Mouse (Mus musculus) lung, postnatal 14 days (tissue): ENCODE measurements around the gene Otog.

Experiments
- DNase-seq: peaks from one replicate; pipeline ENCODE4 v3.0.0; 2021

The Otog gene

GRCm38 (mm10) chr7:46240696-46241095 is at the start of gene Otog:
Gene Otog (plus strand): TSS chr7:46240987.
- DNase-seq, result no peak

DNA sequence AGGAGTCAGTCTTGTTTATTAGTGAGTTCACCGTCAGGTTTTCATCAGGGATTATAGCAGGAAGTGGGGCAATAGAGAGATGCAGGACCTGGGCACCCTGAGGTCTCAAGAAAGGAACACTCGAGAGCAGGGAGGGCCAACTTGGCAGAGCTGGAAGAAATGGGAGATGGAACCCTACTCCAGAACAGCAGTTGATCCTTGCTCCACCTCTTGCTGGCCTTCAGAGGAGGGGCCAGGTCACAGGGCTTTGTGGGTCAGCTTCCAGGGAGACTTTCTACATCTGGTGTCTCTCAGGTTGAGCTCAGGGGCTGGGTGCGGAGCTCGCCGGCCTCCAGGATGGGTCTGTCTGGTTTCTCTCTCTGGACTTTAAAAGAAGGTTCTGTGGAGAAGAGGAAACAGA is 45.4 kb upstream of the Otog start:
- DNase-seq, result no peak

- DNase-seq, result no peak
These were observed 40.8 kb upstream of the Otog start for GRCm38 (mm10) chr7:46200021-46200420.

- no peak for DNase-seq
These were observed 39.1 kb upstream of the Otog start for GRCm38 (mm10) chr7:46201649-46202048.

- DNase-seq, result peak; percentile 33
These were observed 36.7 kb upstream of the Otog start for GRCm38 (mm10) chr7:46204046-46204471.

DNA sequence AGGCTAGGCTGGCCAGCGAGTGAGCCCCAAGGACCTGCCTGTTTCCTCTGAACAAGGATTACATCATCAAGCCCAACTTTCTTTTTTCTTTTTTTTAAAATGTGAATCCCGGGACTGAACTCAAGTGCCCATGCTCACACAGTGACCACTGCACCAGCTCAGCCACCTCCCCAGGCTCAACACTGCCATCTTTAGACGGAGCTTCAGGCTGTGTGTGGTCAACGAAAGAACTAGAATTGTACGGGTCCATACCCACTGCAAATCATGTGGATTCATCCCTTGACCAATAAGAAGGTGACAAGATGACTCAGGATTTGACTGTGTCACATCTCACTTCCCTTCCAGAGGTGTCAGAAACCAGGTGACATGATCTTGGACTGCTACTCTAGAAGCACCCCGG is 36.0 kb upstream of the Otog start:
- no peak for DNase-seq

- DNase-seq, result no peak
These were observed 32.7 kb upstream of the Otog start for GRCm38 (mm10) chr7:46208131-46208530.

DNA sequence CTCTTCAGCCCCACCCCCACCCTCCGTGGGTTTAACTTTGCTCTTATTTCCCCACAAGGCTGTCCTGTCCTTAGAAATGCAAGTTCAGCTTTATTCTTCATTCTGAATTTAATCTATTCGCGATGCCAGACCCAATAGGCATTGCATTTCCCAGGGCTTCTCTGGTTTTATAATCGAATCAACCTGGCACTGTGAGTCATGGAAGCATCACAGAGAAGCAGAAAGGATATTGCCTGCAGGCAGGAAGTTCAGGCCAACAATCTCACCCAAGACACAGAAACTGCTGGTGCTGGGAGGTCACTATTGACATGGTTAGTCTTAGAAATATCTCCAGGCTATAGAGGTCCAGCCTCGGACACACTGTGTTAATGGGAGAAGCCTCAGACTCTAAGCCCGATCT is 30.5 kb upstream of the Otog start:
- DNase-seq, result no peak

DNA sequence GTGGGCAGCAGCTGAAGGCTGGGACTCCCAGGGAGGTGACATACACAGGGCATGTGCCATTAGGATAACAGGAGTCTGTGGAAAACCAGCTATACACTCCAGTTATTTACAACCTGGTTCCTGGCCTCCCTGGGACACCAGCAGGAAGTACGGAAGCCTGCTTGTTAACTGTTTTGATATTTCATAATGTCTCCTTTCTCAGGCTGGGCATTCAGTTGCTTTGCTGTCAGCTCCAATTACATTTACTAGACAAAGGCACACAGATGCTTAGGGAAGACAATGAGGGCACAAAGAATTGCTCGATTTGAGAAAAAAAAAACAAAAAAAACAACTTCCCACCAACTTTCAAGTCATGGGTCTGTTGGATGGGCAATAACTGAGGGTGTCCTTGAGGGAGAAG is 24.3 kb upstream of the Otog start:
- no peak for DNase-seq

- no peak for DNase-seq
These were observed 22.4 kb upstream of the Otog start for GRCm38 (mm10) chr7:46218415-46218814.

GRCm38 (mm10) chr7:46220591-46221129 is 20.1 kb upstream of the Otog start:
- DNase-seq, result no peak

- peak; percentile 53 for DNase-seq
These were observed 14.5 kb upstream of the Otog start for GRCm38 (mm10) chr7:46226253-46226652.

DNA sequence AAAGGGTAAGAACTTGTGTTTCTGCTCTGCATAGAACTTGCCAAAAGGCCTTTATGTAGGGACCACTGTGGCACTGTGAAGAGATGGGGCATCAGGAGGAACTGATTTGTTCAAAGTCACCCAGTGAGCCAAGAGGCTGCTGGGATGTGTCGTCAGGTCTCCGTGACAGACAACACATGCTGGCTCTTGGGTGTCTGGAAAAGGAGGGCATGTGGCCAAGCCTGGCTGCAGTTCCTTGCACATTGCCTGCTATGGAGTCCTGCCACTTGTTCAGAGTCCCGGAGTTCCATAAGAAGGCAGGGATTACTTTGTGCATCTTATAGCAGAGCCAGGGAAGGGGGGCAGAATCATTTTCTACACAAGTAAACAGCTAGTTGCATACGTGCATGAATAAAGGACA is 13.9 kb upstream of the Otog start:
- DNase-seq, result peak; percentile 19

DNA sequence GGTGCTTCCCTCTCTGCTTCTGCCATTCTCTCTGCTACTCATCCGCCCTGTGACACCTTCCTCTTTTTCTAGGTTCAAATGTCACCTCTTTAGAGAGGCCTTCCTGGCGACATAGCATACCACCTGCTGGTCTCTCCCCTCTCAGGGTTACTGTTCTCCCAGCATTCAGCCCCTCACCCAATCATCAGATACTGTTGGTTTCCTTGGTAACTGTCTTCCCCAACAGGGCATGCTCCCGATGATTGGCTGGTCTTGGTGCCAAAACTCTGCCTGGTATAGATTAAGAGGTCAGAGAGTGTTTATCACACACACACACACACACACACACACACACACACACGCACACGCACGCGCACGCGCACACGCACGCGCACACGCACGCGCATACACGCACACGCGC is 4.8 kb upstream of the Otog start:
- DNase-seq, result no peak

GRCm38 (mm10) chr7:46236363-46236762 is 4.4 kb upstream of the Otog start:
- no peak for DNase-seq

DNA sequence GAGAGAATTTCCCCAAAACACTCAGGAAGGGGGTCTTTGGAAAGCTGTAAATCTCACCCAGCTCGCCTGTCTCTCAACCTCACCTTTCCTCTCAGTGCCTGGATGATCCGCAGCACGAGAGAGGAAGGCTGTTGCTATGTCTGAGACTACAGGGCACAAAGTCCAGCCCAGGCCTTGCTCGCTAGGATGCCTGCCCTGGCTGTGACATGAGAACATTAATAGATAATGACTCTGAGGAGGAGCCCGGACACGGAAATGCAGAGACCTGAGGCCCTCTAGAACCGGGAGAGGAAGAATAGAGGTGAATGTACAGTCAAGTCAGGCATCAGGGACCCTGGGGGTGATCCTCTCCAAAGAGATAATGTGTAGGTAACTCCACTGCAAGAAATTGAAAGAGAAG is 3.6 kb upstream of the Otog start:
- DNase-seq, result no peak

- DNase-seq, result peak; percentile 2
These were observed 2.4 kb upstream of the Otog start, which contains the start of gene Ush1c for GRCm38 (mm10) chr7:46238346-46238745. Gene Ush1c (minus strand): TSS chr7:46238503.

GRCm38 (mm10) chr7:46240091-46240490 is 696 bp upstream of the Otog start:
- DNase-seq, result no peak

GRCm38 (mm10) chr7:46246876-46247275 is 6.1 kb downstream of the Otog start:
- no peak for DNase-seq

GRCm38 (mm10) chr7:46247606-46248005 is 6.8 kb downstream of the Otog start:
- no peak for DNase-seq

- DNase-seq, result no peak
These were observed 11.1 kb downstream of the Otog start for GRCm38 (mm10) chr7:46251841-46252240.

- no peak for DNase-seq
These were observed 35.4 kb downstream of the Otog start for GRCm38 (mm10) chr7:46276156-46276555.

- DNase-seq, result peak; percentile 70
These were observed 39.2 kb downstream of the Otog start for GRCm38 (mm10) chr7:46279946-46280345.

DNA sequence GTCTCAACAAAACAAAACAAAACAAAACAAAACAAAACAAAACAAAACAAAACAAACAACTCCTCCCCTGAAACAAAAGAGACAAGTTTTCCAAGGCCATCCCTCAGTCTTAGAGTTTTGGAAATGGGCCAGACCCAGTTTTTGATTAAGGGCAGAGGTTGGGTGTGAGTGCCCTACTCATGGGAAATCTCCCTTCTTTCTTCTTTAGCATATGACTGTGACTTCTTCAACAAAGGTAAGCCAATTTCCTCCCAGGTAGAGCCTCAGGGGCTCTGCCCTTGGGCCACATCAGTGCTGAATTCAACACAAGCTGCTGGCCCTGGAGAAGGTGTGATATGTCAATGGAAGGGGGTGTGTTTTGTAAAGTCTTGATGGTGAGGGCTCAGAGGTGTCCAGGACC is 40.1 kb downstream of the Otog start:
- DNase-seq, result no peak

- no peak for DNase-seq
These were observed 41.5 kb downstream of the Otog start for GRCm38 (mm10) chr7:46282276-46282675.

DNA sequence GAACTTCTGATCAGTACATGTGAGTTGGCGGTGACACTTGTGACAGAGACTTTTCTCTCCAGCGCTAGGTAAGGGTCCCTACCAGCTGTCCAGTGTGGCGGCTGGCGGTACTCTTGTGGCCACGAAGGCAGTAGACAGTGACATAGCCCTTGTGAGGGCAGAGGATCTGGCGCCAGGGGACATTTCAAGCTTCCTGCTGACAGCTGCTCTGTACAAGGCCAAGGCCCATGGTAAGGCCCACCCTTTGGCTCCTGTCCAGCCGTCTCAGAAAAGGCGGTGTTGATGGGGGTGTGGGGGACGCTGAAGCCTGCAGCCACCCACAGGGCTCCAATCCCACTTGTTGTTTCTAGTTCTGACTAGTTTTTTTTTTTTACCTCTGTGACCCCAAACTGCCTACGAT is 42.9 kb downstream of the Otog start:
- peak; percentile 58 for DNase-seq
